Mouse (Mus musculus) hindbrain, embryonic 16.5 days (tissue): ENCODE data around the gene Uspl1. TPM values are rescaled to one million over a fixed set of nuclear protein-coding genes. Genes with fewer than 3 reads are reported as not detected.

Experiments used
- ATAC-seq: fragments of 200-750 bp; cut with Nextera tagmentation; 2 replicates; pipeline ENCODE4 v1.8.0; 2017; ENCODE audit warnings: moderate TSS enrichment, moderate library complexity
- H3K27ac ChIP-seq: fragments of 300-500 bp; sonication (generic); 2 replicates; pipeline ENCODE4 v1.5.1; 2014; ENCODE audit warnings: low read depth, mild to moderate bottlenecking, control low read depth, low read length, moderate library complexity
- H3K27me3 ChIP-seq: fragments of 300-500 bp; sonication (generic); replicated peaks from 2 replicates; pipeline ENCODE4 v1.6.1; 2014; ENCODE audit warnings: low read length; ENCODE audit not compliant: control insufficient read depth, insufficient read depth
- H3K36me3 ChIP-seq: fragments of 300-500 bp; sonication (generic); 2 replicates; pipeline ENCODE4 v1.6.1; 2014; ENCODE audit warnings: mild to moderate bottlenecking, low read length, moderate library complexity, mixed read lengths; ENCODE audit not compliant: control insufficient read depth, insufficient read depth
- H3K4me1 ChIP-seq: fragments of 300-500 bp; sonication (generic); 2 replicates; pipeline ENCODE4 v1.6.1; 2014; ENCODE audit warnings: low read depth, low read length; ENCODE audit not compliant: control insufficient read depth, insufficient read depth
- H3K4me2 ChIP-seq: fragments of 300-500 bp; sonication (generic); 2 replicates; pipeline ENCODE4 v1.6.1; 2014; ENCODE audit warnings: mild to moderate bottlenecking, low read length, control low read depth, moderate library complexity
- H3K4me3 ChIP-seq: fragments of 300-500 bp; sonication (generic); 2 replicates; pipeline ENCODE4 v1.5.1; 2014; ENCODE audit warnings: mild to moderate bottlenecking, low read length, control low read depth, moderate library complexity
- H3K9ac ChIP-seq: fragments of 300-500 bp; sonication (generic); 2 replicates; pipeline ENCODE4 v1.6.1; 2014; ENCODE audit warnings: low read depth, mild to moderate bottlenecking, control low read depth, low read length, moderate library complexity
- H3K9me3 ChIP-seq: fragments of 300-500 bp; sonication (generic); 2 replicates; pipeline ENCODE4 v1.6.1; 2014; ENCODE audit warnings: mild to moderate bottlenecking, low read length, moderate library complexity; ENCODE audit not compliant: control insufficient read depth
- WGBS: fragments of 180-500 bp; shearing (Covaris S2); extraction: QIAGEN DNeasy Blood & Tissue Kit; methylation state at CpG from one replicate; pipeline ENCODE4 v1.1.7; 2014; 5-methylcytosine and 5-hydroxymethylcytosine counted together
- polyA plus RNA-seq: library from polyadenylated mRNA; unstranded; fragments of >200 nt; fragmentation: Nextera tagmentation; extraction: Ambion mirVana; gene quantifications from 2 replicates; pipeline ENCODE4 v1.2.1, GENCODE M21; 2015

Gene Uspl1
- polyA plus RNA-seq, 1 experiment from 2014 or later, result 48.4 TPM

- 77% methylated on average over 4 of the region's 4 CpGs for WGBS
- Histone ChIP-seq H3K27ac (no peak overlapping the region), H3K27me3 (no peaks in the 10 kb centered on the region), H3K4me1 (no peaks in the 10 kb centered on the region), H3K9ac (no peak overlapping the region), H3K36me3 (peaks cover 41% of the 10 kb centered on the region), H3K4me2 (no peak overlapping the region), H3K9me3 (no peaks in the 10 kb centered on the region), H3K4me3 (no peak overlapping the region)
- ATAC-seq, result no peak
These were observed 28.7 kb downstream of the Uspl1 start for GRCm38 (mm10) chr5:149212806-149213205.

- ATAC-seq, result no peak
- Histone ChIP-seq H3K9me3 (no peaks in the 10 kb centered on the region), H3K4me2 (no peak overlapping the region), H3K36me3 (peaks cover 36% of the 10 kb centered on the region), H3K9ac (no peak overlapping the region), H3K4me1 (no peaks in the 10 kb centered on the region), H3K27ac (no peak overlapping the region), H3K4me3 (no peak overlapping the region), H3K27me3 (no peaks in the 10 kb centered on the region)
- WGBS, result over 99% methylated on average over 7 of the region's 7 CpGs
These were observed 31.4 kb downstream of the Uspl1 start for GRCm38 (mm10) chr5:149215540-149215939.

DNA sequence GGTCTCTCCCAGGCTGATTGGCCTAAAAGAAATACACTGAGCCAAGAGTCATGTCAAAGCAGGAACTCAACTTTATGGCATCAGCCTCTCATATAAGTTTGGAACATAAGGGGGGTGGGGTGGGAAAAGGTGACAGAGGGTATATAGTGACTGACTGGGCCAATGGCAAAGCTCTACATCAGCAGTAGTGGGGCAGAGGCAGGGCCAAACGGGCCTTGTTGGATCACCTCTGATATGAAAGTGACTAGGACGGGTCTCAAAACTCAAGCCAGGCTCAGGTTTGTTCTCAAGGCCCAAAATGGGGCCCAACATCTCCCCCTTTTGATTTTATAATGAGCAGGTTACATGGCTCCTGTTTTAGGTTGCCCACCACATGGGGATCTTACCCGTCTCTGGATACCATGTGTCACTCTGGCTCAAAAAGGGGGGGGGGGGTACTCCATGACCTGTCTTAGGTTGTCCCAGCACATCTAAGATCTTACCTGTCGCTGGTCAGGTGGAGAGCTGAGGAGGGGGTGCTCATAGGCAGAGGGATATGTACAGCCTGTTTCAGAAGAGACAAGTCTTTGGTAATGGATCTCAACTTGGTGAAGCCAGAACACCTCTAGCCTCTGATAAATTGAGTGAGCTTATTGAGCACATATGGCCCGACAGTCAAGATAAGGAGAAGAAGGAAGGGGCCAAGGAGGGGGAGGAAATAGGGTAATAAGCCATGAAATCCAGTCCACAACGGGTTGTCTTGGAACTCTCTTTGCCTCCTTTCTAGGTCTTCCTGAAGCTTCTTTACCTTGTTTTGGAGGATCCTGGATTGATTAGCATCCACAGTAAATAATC is 33.6 kb downstream of the Uspl1 start:
- Histone ChIP-seq H3K4me3 (no peak overlapping the region), H3K27me3 (no peaks in the 10 kb centered on the region), H3K36me3 (peaks cover 31% of the 10 kb centered on the region), H3K9me3 (no peaks in the 10 kb centered on the region), H3K4me2 (no peak overlapping the region), H3K4me1 (no peaks in the 10 kb centered on the region), H3K9ac (no peak overlapping the region), H3K27ac (no peak overlapping the region)
- no peak for ATAC-seq
- WGBS, result 86% methylated on average over 6 of the region's 6 CpGs

DNA sequence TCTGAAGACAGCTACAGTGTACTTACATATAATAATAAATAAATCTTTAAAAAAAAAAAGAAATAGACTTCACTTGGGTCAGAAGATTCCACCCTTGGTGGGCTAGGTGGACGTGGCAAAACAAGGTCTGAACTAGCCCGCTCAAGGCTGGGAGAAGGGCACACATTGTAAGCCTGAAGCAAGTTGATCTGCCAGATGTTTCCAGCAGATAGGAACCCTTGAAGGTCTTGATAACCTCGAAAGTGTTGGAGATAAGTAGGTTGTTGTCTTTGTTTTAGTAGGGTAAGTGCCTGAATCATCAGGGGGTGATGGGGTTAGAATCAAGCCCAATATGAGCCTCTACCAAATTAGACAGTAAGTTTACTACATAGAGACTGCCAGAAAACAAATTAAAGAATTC is 35.3 kb downstream of the Uspl1 start:
- H3K27me3 ChIP-seq, result no peaks in the 10 kb centered on the region
- H3K4me3 ChIP-seq, result no peak overlapping the region
- WGBS, result 86% methylated on average over 3 of the region's 3 CpGs
- peaks cover 5% of the 10 kb centered on the region for H3K4me1 ChIP-seq
- H3K4me2 ChIP-seq, result no peak overlapping the region
- no peaks in the 10 kb centered on the region for H3K9me3 ChIP-seq
- ATAC-seq, result no peak
- no peak overlapping the region for H3K9ac ChIP-seq
- H3K36me3 ChIP-seq, result peaks cover 16% of the 10 kb centered on the region
- H3K27ac ChIP-seq, result no peak overlapping the region

DNA sequence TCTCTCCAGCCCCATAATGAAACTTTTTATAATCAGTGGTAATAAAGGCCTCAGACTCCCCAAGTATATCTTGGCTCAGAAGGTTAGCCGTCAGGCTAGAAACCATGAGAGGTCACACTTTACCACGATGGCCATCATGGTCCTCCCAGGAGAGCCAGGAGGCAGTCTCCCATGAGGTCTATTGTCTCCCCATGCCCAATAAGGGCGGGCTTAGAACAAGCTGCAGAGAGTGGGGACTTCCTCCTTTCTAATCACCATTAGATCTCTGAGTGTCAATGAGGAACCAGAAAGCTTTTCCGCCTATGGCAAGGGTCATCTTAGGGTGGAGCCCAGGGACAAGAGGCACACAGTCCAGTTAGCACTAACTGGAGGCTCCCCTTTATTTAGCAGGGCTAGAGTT is 37.2 kb downstream of the Uspl1 start:
- 88% methylated on average over 4 of the region's 4 CpGs for WGBS
- no peaks in the 10 kb centered on the region for H3K27me3 ChIP-seq
- no peak for ATAC-seq

DNA sequence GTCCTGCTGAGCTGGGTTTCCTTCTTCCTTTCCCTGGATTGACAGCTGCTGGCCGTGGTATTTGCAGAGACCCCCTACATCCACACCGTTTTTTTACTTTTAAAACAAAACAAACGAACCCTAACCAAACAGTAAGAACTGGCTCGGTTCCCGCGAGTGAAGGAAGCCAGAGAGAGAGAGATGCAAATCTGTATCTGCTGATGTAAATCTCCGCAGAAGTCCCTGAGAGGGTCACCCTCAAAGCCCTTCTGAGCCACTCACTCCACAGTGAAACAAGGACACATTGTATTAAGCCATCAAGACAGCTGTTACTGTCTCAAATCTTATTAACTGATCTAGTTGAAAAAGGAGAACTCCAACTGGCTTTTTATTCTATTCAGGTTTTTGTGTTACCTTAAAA is 40.5 kb downstream of the Uspl1 start:
- Histone ChIP-seq H3K27ac (no peak overlapping the region), H3K4me1 (peaks cover 6% of the 10 kb centered on the region), H3K4me2 (peak overlapping the region; percentile 13; the same call in 1 of the 2 replicates), H3K9ac (no peak overlapping the region), H3K36me3 (no peaks in the 10 kb centered on the region), H3K4me3 (no peak overlapping the region), H3K27me3 (no peaks in the 10 kb centered on the region), H3K9me3 (no peaks in the 10 kb centered on the region)
- no peak for ATAC-seq
- WGBS, result 17% methylated on average over 7 of the region's 7 CpGs

More for the DNA sequence above, 37.2 kb downstream of the Uspl1 start:
- Histone ChIP-seq H3K9me3 (no peaks in the 10 kb centered on the region), H3K9ac (no peak overlapping the region), H3K27ac (no peak overlapping the region), H3K4me1 (peaks cover 6% of the 10 kb centered on the region), H3K4me2 (no peak overlapping the region), H3K4me3 (no peak overlapping the region), H3K36me3 (peaks cover 6% of the 10 kb centered on the region; the same call in 1 of the 2 replicates)

DNA sequence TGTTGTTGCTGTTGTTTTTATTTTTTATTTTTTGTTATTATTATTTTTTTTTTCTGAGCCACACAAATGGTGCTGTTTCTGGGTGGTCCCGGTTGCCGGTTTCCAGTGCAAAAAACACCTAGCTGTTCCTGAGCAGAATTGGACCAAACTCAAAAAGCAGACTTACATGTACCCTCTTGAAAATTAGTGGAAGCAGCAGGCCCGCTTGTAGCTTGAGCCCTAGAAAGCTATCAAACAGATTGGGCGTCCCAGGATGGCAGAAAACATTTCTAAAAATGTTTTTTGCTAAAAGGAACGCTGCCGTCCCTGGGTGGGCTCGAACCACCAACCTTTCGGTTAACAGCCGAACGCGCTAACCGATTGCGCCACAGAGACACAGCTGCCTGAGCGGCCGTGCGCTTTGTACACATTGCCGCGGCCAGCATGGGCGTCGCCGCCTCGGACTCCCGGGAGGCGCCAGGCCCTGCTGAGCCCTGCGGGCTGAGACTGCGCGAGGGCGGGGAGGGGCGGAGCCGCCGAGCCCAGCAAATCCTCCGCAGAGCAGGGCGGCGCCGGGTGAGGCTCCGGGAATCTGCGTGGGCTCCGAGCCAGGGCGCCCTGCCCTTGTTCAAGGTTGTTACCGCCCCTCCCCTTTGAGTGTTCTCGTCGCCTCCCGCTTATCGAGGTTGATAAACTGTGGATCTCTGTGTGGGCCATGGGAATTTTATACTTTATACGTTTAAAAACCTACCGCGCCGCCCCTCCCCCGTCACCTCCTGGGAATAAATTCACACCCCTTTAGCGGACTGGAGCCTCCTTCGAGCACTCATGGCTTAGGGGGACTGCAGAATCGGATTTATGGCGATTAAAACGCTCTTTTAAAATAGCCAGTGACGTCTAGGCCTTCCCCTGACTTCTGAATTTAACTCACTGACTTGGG is 44.8 kb downstream of the Uspl1 start:
- ATAC-seq, result peak; percentile 99
- Histone ChIP-seq H3K4me3 (peak overlapping the region; percentile 50), H3K9me3 (no peaks in the 10 kb centered on the region), H3K9ac (peak overlapping the region; percentile 67), H3K4me2 (peak overlapping the region; percentile 53), H3K27ac (peak overlapping the region; percentile 82), H3K27me3 (no peaks in the 10 kb centered on the region), H3K4me1 (peaks cover 6% of the 10 kb centered on the region), H3K36me3 (no peaks in the 10 kb centered on the region)
- WGBS, result 2% methylated on average over 55 of the region's 55 CpGs

GRCm38 (mm10) chr5:149229619-149230339 is 45.6 kb downstream of the Uspl1 start:
- peak overlapping the region; percentile 53 for H3K4me2 ChIP-seq
- H3K27me3 ChIP-seq, result no peaks in the 10 kb centered on the region
- no peaks in the 10 kb centered on the region for H3K9me3 ChIP-seq
- peak; percentile 10; the same call in 1 of the 2 replicates for ATAC-seq
- WGBS, result 78% methylated on average over 18 of the region's 18 CpGs
- peak overlapping the region; percentile 82 for H3K27ac ChIP-seq
- H3K4me3 ChIP-seq, result peak overlapping the region; percentile 50
- H3K36me3 ChIP-seq, result no peaks in the 10 kb centered on the region
- no peaks in the 10 kb centered on the region for H3K4me1 ChIP-seq
- peak overlapping the region; percentile 67 for H3K9ac ChIP-seq
